Mouse (Mus musculus) stomach, embryonic 14.5 days (tissue): ENCODE data around the gene Nradd. TPM values are rescaled to one million over a fixed set of nuclear protein-coding genes. Genes with fewer than 3 reads are reported as not detected.

Source experiments
- ATAC-seq: fragments of 200-750 bp; cut with Nextera tagmentation; 2 replicates; pipeline ENCODE4 v1.8.0; 2017; ENCODE audit warnings: low read depth, moderate TSS enrichment; ENCODE audit not compliant: insufficient number of reproducible peaks, insufficient read depth, low FRiP score
- H3K27ac ChIP-seq: fragments of 300-500 bp; sonication (generic); 2 replicates; pipeline ENCODE4 v1.5.1; 2014; ENCODE audit warnings: mild to moderate bottlenecking, low read length, moderate library complexity, mixed read lengths
- H3K27me3 ChIP-seq: fragments of 300-500 bp; sonication (generic); 2 replicates; pipeline ENCODE4 v1.6.1; 2014; ENCODE audit warnings: low read length, control low read depth, mixed read lengths; ENCODE audit not compliant: control insufficient read depth, insufficient read depth
- H3K36me3 ChIP-seq: fragments of 300-500 bp; sonication (generic); 2 replicates; pipeline ENCODE4 v1.6.1; 2014; ENCODE audit warnings: mild to moderate bottlenecking, control low read depth, low read length, moderate library complexity, mixed read lengths; ENCODE audit not compliant: control insufficient read depth, insufficient read depth
- H3K4me1 ChIP-seq: fragments of 300-500 bp; sonication (generic); 2 replicates; pipeline ENCODE4 v1.6.1; 2014; ENCODE audit warnings: low read length, control low read depth, mixed read lengths; ENCODE audit not compliant: control insufficient read depth, insufficient read depth
- H3K4me2 ChIP-seq: fragments of 300-500 bp; sonication (generic); replicated peaks from 2 replicates; pipeline ENCODE4 v1.6.1; 2014; ENCODE audit warnings: low read depth, low read length, control low read depth
- H3K4me3 ChIP-seq: fragments of 300-500 bp; sonication (generic); 2 replicates; pipeline ENCODE4 v1.5.1; 2014; ENCODE audit warnings: low read depth, low read length, control low read depth
- H3K9ac ChIP-seq: fragments of 300-500 bp; sonication (generic); replicated peaks from 2 replicates; pipeline ENCODE4 v1.6.1; 2014; ENCODE audit warnings: low read depth, mild to moderate bottlenecking, control low read depth, low read length, moderate library complexity, mixed read lengths
- H3K9me3 ChIP-seq: fragments of 300-500 bp; sonication (generic); 2 replicates; pipeline ENCODE4 v1.6.1; 2016; ENCODE audit warnings: low read depth, low read length, control low read depth; ENCODE audit not compliant: control insufficient read depth
- whole genome bisulfite sequencing: fragments of 180-500 bp; shearing (Covaris S2); extraction: QIAGEN DNeasy Blood & Tissue Kit; methylation state at CpG from one replicate; pipeline ENCODE4 v1.1.7; 2014; 5-methylcytosine and 5-hydroxymethylcytosine counted together
- polyA plus RNA-seq: library from polyadenylated mRNA; unstranded; fragments of >200 nt; fragmentation: Nextera tagmentation; extraction: Ambion mirVana; gene quantifications from 2 replicates; pipeline ENCODE4 v1.2.1, GENCODE M21; 2014

Nradd gene
- polyA plus RNA-seq, 1 experiment from 2014 or later, result 19.4 TPM

GRCm38 (mm10) chr9:110631191-110631590 is 6.9 kb upstream of the Nradd start:
- WGBS, result 30% methylated on average over 10 of the region's 10 CpGs
- no peaks in the 10 kb centered on the region for H3K27me3 ChIP-seq
- no peak overlapping the region for H3K27ac ChIP-seq
- ATAC-seq, result no peak
- H3K4me3 ChIP-seq, result no peak overlapping the region; the same call in 1 of the 2 replicates
- H3K36me3 ChIP-seq, result no peaks in the 10 kb centered on the region
- H3K9ac ChIP-seq, result no peak overlapping the region
- peak overlapping the region; percentile 13; the same call in 1 of the 2 replicates for H3K4me2 ChIP-seq
- no peaks in the 10 kb centered on the region for H3K9me3 ChIP-seq
- no peaks in the 10 kb centered on the region for H3K4me1 ChIP-seq

DNA sequence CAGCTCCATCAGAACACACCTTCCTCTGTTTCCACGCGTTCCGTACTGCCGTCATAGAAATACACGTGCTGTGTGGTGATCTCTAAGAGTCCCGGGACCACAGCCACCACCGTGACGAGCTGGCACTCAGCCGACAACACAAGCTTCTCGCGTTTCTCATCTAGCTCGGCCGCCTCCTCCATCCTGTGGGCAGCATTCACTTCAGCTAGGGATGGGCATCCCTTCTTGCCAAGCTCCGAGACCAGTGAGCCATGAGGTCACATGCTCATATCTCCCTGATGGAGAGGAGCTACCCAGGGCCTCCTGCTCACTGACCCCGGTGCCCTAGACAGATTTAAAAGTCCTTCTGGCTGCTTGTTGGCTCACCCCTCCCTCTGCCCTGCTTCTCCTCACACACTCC is 5.9 kb upstream of the Nradd start:
- no peak overlapping the region for H3K4me3 ChIP-seq
- no peak overlapping the region for H3K4me2 ChIP-seq
- no peak for ATAC-seq
- 87% methylated on average over 15 of the region's 15 CpGs for WGBS
- no peaks in the 10 kb centered on the region for H3K9me3 ChIP-seq
- H3K4me1 ChIP-seq, result peaks cover 3% of the 10 kb centered on the region; the same call in 1 of the 2 replicates
- no peak overlapping the region for H3K27ac ChIP-seq
- no peak overlapping the region for H3K9ac ChIP-seq
- no peaks in the 10 kb centered on the region for H3K27me3 ChIP-seq
- H3K36me3 ChIP-seq, result no peaks in the 10 kb centered on the region

GRCm38 (mm10) chr9:110625350-110625908 is 1.2 kb upstream of the Nradd start:
- Histone ChIP-seq H3K27me3 (no peaks in the 10 kb centered on the region), H3K4me2 (peak overlapping the region; percentile 99), H3K9ac (peak overlapping the region; percentile 65), H3K4me3 (peak overlapping the region; percentile 61), H3K27ac (peak overlapping the region; percentile 86; the same call in 1 of the 2 replicates), H3K9me3 (no peaks in the 10 kb centered on the region), H3K4me1 (peaks cover 9% of the 10 kb centered on the region; the same call in 1 of the 2 replicates), H3K36me3 (peaks cover 9% of the 10 kb centered on the region)
- no peak for ATAC-seq
- WGBS, result 60% methylated on average over 11 of the region's 11 CpGs

GRCm38 (mm10) chr9:110623416-110624195 is 646 bp downstream of the Nradd start:
- ATAC-seq, result no peak
- Histone ChIP-seq H3K9me3 (no peaks in the 10 kb centered on the region), H3K36me3 (peaks cover 24% of the 10 kb centered on the region), H3K9ac (peak overlapping the region; percentile 65), H3K4me1 (peaks cover 9% of the 10 kb centered on the region; the same call in 1 of the 2 replicates), H3K4me3 (peak overlapping the region; percentile 61), H3K4me2 (peak overlapping the region; percentile 99), H3K27ac (peak overlapping the region; percentile 86; the same call in 1 of the 2 replicates), H3K27me3 (no peaks in the 10 kb centered on the region)
- WGBS, result 36% methylated on average over 8 of the region's 8 CpGs

GRCm38 (mm10) chr9:110622621-110623219 is 1.5 kb downstream of the Nradd start:
- peaks cover 9% of the 10 kb centered on the region; the same call in 1 of the 2 replicates for H3K4me1 ChIP-seq
- no peaks in the 10 kb centered on the region for H3K9me3 ChIP-seq
- H3K4me3 ChIP-seq, result no peak overlapping the region
- H3K27ac ChIP-seq, result no peak overlapping the region
- no peak overlapping the region for H3K4me2 ChIP-seq
- ATAC-seq, result no peak
- no peak overlapping the region for H3K9ac ChIP-seq
- peaks cover 30% of the 10 kb centered on the region for H3K36me3 ChIP-seq
- no peaks in the 10 kb centered on the region for H3K27me3 ChIP-seq
- WGBS, result 78% methylated on average over 12 of the region's 12 CpGs

GRCm38 (mm10) chr9:110620685-110621084 is 3.6 kb downstream of the Nradd start:
- Histone ChIP-seq H3K9ac (no peak overlapping the region), H3K4me3 (no peak overlapping the region), H3K27me3 (no peaks in the 10 kb centered on the region), H3K9me3 (no peaks in the 10 kb centered on the region), H3K4me2 (no peak overlapping the region), H3K27ac (no peak overlapping the region), H3K4me1 (peaks cover 9% of the 10 kb centered on the region; the same call in 1 of the 2 replicates), H3K36me3 (peaks cover 43% of the 10 kb centered on the region)
- 94% methylated on average over 7 of the region's 7 CpGs for WGBS
- ATAC-seq, result no peak

GRCm38 (mm10) chr9:110620180-110620579 is 4.1 kb downstream of the Nradd start:
- Histone ChIP-seq H3K4me3 (no peak overlapping the region), H3K36me3 (peaks cover 45% of the 10 kb centered on the region), H3K9ac (no peak overlapping the region), H3K27ac (no peak overlapping the region), H3K4me1 (peaks cover 6% of the 10 kb centered on the region; the same call in 1 of the 2 replicates), H3K4me2 (no peak overlapping the region), H3K9me3 (no peaks in the 10 kb centered on the region), H3K27me3 (no peaks in the 10 kb centered on the region)
- 90% methylated on average over 7 of the region's 7 CpGs for WGBS
- no peak for ATAC-seq

DNA sequence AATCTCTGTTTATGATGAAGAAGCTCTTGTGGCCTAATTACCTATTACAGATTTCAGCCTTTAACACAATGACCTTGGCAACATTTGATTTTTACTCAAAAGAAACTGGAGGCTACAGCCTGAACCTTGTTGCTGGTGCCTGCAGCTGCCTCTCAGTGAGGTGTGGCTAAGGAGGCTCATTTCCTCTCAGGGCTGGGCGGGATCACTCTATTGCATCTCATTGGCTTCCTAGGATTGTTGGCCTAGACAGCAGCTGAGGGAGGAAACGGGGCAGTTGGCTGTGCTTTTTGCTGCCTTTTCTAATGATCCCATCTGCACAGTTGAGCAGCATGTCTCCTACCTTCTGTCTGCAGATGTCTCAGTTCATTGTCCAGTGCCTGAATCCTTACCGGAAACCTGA is 7.2 kb downstream of the Nradd start:
- 76% methylated on average over 3 of the region's 3 CpGs for WGBS
- ATAC-seq, result no peak
- Histone ChIP-seq H3K9me3 (no peaks in the 10 kb centered on the region), H3K27me3 (no peaks in the 10 kb centered on the region), H3K4me1 (no peaks in the 10 kb centered on the region), H3K36me3 (peaks cover 45% of the 10 kb centered on the region), H3K9ac (no peak overlapping the region), H3K4me2 (no peak overlapping the region), H3K4me3 (no peak overlapping the region), H3K27ac (no peak overlapping the region)
